Mouse (Mus musculus) forebrain, embryonic 13.5 days (tissue): Measurements from ENCODE around the gene Wdsub1. TPM values are rescaled to one million over a fixed set of nuclear protein-coding genes. Genes with fewer than 3 reads are reported as not detected.

Experiments
- ATAC-seq: fragments of 200-750 bp; cut with Nextera tagmentation; 2 replicates; pipeline ENCODE4 v1.8.0; 2017
- H3K27ac ChIP-seq: fragments of 300-500 bp; sonication (generic); 2 replicates; pipeline ENCODE4 v1.5.1; 2015; ENCODE audit warnings: inconsistent platforms, mild to moderate bottlenecking, moderate library complexity
- H3K27me3 ChIP-seq: fragments of 300-500 bp; sonication (generic); 2 replicates; pipeline ENCODE4 v1.6.1; 2015; ENCODE audit warnings: mild to moderate bottlenecking, inconsistent platforms
- H3K36me3 ChIP-seq: fragments of 300-500 bp; sonication (generic); 2 replicates; pipeline ENCODE4 v1.6.1; 2015; ENCODE audit warnings: mild to moderate bottlenecking, inconsistent platforms; ENCODE audit not compliant: poor library complexity, severe bottlenecking
- H3K4me1 ChIP-seq: fragments of 300-500 bp; sonication (generic); 2 replicates; pipeline ENCODE4 v1.6.1; 2015; ENCODE audit warnings: inconsistent platforms
- H3K4me2 ChIP-seq: fragments of 300-500 bp; sonication (generic); 2 replicates; pipeline ENCODE4 v1.6.1; 2015; ENCODE audit warnings: inconsistent platforms, mild to moderate bottlenecking, moderate library complexity
- H3K4me3 ChIP-seq: fragments of 300-500 bp; sonication (generic); 2 replicates; pipeline ENCODE4 v1.5.1; 2015; ENCODE audit warnings: mild to moderate bottlenecking, inconsistent platforms
- H3K9ac ChIP-seq: fragments of 300-500 bp; sonication (generic); 2 replicates; pipeline ENCODE4 v1.6.1; 2015; ENCODE audit warnings: mild to moderate bottlenecking, inconsistent platforms
- H3K9me3 ChIP-seq: fragments of 300-500 bp; sonication (generic); replicated peaks from 2 replicates; pipeline ENCODE4 v1.6.1; 2016; ENCODE audit warnings: inconsistent platforms
- WGBS: fragments of 180-500 bp; shearing (Covaris S2); methylation state at CpG from one replicate; pipeline ENCODE4 v1.1.7; 2015; 5-methylcytosine and 5-hydroxymethylcytosine counted together
- polyA plus RNA-seq: library from polyadenylated mRNA; unstranded; fragments of >200 nt; fragmentation: Nextera tagmentation; extraction: Ambion mirVana; gene quantifications from 2 replicates; pipeline ENCODE4 v1.2.1, GENCODE M21; 2015

Wdsub1 gene
- polyA plus RNA-seq, 1 experiment from 2014 or later, result 12.3 TPM

DNA sequence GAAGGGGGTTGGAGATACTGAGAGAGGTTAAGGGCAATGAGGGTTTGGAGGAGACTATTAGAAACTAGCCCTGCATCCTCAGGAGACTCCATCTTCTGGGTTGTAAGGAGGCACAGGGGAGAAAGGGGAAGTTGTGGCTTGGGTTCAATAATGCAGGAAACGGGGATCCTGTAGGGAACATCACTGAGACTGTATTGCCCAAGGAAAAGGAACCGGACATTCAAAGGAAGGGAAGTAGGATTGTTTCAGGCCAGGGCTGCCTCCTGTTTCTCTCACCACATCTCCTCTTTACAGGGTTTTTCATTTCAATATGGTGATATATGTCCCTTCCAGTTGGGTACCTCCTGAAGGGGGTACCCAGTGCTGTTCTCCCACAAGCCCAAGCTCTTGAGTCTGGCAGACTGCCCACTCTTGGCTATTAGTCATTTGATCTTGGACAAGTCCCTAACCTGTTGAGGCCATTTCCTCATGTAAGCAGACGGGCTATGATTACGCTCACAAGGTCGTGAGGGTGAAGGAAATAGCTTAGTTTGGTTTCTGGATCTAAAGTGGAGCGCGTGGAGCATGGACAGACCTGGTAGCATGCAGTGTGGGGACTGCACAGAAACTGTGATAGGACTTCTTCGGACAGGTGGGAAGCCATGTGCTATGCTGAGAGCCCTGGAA lies 79.5 kb downstream of the Wdsub1 start:
- no peaks in the 10 kb centered on the region for H3K27me3 ChIP-seq
- WGBS, result 92% methylated on average over 8 of the region's 8 CpGs
- H3K36me3 ChIP-seq, result peaks cover 31% of the 10 kb centered on the region
- H3K4me2 ChIP-seq, result no peak overlapping the region
- no peak overlapping the region for H3K27ac ChIP-seq
- ATAC-seq, result no peak
- no peak overlapping the region for H3K9ac ChIP-seq
- H3K9me3 ChIP-seq, result no peaks in the 10 kb centered on the region
- no peak overlapping the region for H3K4me3 ChIP-seq
- H3K4me1 ChIP-seq, result peaks cover 5% of the 10 kb centered on the region; the same call in 1 of the 2 replicates
